Mouse (Mus musculus) layer of hippocampus, postnatal 14 days (tissue): ENCODE data around the gene Itga7. TPM values are rescaled to one million over a fixed set of nuclear protein-coding genes. Genes with fewer than 3 reads are reported as not detected.

Source experiments
- DNase-seq, 2 experiments: peaks; one replicate each; pipeline ENCODE4 v3.0.0; 2021 to 2022; ENCODE audit warnings: low spot score in 2 of 2, mixed read lengths in 1 of 2
- long read RNA-seq, 2 experiments: library from polyadenylated mRNA; stranded (forward); transcript quantifications; one replicate each; pipeline ENCODE4 v2.0.0; 2021
- total RNA-seq, 2 experiments: library from RNA; stranded (reverse); gene quantifications; 2 replicates each; pipeline ENCODE4 v1.2.3; 2021

The Itga7 gene
- total RNA-seq: 10 to 100 TPM; 28.1 to 28.5 TPM
- long read RNA-seq, experiment 1, full-length matches to known transcripts: 5 of 20 reads
- long read RNA-seq, experiment 1, partial matches to known transcripts: 8 of 20 reads
- long read RNA-seq, experiment 1, other reads (novel, unspliced or antisense): 7 of 20 reads
- long read RNA-seq, experiment 2, full-length matches to known transcripts: 6 of 16 reads
- long read RNA-seq, experiment 2, partial matches to known transcripts: 6 of 16 reads
- long read RNA-seq, experiment 2, other reads (novel, unspliced or antisense): 4 of 16 reads

DNA sequence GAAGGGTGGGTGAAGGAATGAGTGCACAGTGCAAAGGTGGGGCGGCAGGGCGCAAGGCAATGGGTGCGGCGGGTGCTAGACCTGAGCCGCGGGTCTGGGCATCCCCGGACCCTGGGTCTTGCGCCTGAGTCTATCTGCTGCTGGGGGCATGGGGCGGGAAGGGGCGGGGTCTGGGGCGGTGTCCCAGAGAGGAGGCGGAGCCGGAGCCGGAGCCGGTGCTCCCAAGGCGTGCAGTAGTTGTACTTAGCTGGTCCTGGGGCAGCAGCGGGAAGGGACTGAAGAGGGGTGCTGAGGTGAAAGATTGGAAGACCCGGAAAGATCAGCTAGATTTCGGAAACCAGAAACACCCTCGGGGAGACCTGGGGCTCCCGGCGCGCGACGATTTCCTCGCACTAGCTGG is at the start of gene Itga7:
TSS of gene Itga7 (plus strand) at position 245 of the 400 bp plus-strand sequence.
- DNase-seq: no peak

DNA sequence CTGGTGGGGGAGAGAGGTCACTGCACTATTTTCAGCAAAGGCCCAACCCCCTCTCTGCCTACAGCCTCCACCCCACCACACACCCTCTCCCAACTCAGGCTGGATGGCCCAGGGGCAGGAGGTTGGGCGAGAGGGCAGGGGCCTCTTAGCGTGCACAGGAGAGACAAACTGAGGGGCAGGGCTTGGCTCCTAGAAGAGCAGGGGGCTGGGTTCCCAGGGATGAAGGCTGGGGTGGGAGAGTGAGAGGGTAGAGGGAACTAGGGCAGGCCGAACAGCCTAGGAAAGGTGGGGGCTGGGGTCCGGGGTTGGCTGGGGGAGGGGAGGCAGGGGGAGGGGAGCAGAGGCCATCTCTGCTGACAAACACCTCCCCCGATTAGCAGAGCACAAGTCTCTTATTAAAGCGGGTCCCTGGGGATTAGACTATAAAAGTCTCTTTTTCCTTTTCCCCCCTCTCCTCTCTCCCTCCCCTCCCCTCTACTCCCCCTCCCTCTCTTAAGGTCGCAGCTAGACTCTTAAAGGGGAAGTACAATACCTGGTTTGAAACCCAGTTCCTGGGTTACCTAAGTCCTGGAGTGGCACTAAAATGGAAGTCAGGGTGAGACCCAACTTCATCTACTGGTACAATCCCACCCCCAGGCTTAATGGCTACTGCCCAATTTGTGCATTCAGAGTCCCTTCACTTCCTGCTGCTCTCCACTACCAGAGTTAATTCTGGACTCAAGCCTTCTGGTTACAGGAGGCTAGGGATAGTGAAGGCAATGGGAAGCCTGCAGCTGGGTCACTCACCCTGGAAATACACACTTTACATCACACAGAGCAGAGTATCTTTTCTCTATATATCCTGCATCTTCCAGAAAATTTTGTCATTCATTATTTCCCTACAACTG is 44.4 kb upstream of the Itga7 start:
- DNase-seq: no peak

DNA sequence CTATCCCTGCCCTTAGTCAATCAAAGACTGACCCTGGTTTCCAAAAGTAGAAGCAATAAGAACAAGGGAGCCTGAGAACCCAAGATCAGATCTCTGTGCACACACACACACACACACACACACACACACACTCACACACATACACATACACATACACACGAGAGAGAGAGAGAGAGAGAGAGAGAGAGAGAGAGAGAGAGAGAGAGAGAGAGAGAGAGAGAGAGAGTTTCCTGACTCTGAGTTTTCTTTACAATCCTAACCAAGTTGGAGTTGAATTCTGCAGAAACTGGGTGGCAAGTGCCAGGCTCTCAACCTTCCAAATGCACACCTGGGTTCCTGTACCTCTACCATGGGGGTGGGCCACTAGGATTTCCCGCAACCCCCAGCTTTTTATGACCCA is 43.8 kb upstream of the Itga7 start:
- DNase-seq: no peak

DNA sequence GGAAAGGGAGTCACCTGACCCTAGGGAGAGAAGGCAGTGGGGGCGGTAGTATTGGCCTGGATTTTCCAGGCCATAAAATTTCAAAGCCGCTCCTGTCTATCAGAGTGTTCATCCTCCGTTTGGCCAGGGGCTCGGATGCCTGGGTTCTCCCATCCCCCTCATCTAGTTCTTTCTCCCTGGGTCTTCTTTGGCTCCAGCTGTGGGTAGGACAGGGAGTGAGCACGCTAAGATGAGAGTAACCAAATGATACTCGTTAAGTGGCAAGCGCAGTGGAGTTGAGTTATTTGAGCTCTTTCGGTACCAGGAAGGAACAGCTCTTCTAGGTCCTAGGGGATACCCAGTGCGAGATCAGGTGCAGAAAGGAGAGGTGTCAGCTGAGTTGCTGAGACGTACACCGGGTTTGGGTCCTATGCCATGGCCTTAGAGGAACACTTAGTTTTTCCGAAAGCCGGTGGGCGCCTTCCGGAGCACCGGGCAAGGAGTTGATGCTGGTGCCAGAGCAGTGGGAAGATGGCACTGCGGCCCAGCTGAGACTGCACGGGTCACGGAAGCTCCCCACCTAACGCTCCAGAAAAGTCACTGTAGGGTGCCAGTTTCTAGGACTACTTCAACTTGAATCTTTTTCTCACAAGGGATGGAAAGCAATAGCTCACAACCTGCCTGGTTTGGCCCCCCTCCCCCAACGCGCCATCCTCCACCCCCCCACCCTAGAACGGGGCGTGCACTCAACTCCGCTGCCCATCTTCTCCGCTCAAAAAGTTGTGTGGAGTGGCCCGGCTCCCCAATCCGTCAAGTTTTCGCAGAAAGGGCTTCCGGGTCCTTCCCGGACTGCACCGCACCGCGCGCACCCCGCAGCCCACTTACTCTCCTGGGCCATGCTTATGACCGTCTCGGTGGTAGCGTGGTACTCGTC is 43.0 kb upstream of the Itga7 start:
- no peak for DNase-seq

DNA sequence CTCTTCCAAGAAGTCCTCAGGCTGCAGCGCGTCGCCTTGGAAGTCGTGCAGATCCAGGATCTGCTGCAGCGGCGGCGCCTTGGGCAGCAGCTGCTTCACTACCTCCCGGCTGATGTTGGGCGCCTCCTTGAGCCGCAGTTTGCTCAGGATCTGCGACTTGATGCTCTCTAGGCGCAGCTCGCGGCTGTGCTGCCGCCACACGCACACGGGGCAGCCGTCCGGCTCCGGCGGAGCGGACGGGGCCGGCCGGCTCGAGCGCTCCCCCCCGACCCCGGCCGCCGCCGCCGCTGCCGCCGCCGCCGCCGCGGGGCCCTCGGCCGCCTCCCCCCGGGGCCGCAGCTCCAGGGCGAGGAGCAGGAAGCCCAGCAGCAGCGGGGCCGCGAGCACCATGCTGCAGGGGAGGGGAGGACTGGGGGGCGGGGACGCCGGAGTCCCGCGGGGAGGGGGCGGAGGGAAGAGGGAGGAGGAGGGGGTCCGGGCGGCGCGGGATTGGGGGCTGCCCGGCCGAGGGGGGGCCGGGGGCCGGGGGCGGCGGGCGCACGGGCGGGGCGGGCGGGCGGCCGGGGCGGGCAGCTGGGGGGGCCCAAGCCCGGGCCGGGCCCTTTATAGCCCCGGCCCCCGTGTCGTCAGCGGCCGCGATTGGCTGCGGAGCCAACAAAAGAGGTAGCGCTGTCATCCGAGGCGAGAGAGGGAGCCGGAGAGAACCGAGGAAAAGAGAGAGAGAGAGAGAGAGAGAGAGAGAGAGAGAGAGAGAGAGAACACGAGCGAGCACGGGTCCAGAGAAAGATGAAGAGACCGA is 42.1 kb upstream of the Itga7 start, which contains the start of gene Gdf11:
TSS of gene Gdf11 (minus strand) at position 423 of the 799 bp plus-strand sequence.
- DNase-seq: peak; percentile 64 to 75

DNA sequence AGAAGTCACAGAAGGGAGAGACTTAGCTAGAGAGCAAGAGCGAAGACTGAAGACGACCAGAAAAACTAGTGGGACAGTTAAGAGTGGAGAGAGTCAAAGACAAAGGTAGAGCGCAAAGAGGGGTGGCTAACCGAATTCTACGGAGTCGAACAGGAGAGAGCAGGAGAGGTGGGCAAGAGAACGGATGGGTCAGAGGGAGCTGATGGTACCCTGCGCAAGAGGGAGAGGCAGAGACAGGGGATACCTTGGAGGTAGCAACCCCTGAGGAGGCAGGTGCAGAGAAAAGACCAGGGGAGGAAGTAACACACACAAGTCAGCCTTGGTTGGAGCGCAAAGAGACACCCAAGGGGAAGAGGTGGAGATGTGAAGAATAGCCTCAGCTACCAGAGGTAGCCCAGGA is 41.4 kb upstream of the Itga7 start:
- DNase-seq: no peak

DNA sequence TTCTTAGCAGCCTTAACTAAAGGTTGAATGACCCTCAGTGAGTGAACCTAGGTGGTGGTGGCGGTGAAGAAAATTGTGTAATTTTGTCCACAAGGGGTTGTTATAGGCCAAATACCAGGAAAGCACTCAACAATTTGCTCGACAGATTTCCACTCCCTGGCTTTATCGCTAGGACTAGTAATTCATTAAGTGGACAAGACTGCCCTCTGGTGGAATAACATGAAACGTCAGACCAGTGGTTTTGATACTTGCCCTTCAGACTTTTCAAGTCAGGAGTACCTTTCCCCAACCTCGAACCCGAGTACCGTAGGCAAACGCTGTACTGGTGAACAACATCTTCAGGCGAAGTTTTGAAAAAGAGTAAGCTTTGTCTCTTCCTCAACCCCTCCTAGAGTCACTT is 38.2 kb upstream of the Itga7 start:
- peak; percentile 84 to 94 for DNase-seq

DNA sequence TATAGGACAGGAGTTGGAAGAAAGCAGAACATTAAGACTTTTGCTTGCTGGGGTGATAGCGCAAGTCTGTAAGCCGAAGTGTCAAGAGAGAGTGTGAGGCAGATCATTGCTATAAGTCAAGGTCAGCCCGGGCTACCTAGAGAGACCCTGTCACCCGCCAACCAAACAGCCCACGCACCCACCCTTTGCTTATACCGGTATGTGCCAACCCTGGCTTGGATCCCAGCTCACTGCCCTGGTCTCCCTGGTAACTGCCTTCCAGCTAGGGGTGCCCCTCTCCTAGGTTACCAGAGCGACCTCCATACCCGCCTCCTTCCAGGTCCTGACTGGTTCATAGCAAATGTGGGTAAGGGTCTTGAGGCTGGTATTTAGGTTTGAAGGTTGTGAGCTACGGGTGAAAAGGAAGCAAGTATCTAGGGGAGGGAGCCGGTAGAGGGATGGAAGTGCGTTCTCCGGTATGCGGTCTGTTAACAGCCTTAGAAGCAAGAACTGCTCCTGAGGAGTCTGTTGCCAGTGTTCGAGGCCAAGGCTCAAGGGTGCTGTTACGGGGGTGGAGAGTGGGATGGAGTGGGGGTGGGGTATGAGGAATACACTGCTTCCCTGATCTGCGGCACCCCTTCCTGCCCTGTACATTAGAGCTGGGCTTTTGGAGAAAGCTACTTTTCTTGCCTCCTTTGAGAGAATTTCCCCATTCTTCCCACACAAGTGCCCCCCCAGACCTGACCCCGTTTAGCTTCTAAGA is 37.5 kb upstream of the Itga7 start:
- peak; percentile 64 to 80 for DNase-seq

DNA sequence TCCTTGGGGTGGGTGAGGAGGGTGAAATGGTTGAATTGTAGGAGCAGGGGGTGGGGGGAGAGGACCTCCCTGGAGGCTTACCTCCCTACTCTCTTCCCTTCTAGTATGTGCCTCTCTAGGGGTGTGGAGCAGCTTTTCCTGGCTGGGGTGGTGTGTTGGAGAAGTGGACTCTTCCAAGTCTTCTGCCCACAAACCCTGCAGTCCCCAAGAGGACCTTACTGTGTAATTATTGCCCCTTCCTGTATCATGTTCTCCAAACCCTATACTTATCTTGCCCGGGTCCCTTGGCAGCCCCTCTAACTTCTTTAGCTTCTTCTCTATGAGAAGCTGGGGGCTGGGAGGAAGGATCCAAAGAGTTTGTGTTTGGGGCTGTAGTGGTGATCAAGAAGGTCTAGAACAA is 36.8 kb upstream of the Itga7 start:
- DNase-seq: no peak

DNA sequence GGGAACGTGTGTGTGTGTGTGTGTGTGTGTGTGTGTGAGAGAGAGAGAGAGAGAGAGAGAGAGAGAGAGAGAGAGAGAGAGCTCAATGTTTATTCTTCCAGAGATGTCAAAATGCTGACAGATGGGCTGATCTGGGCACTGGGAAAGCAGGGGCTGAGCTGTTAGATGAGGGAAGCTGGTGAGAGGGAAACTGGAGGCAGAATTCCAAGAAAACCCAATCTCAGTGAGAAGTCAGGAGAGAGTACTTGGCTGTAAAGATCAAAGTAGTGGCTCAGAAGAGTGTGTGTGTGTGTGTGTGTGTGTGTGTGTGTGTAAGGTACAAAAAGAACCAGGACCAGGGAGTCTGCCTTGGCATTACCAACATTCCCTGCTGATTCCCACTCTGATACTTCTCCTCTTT is 36.1 kb upstream of the Itga7 start:
- DNase-seq: peak in 1 of 2 experiments; percentile 62

DNA sequence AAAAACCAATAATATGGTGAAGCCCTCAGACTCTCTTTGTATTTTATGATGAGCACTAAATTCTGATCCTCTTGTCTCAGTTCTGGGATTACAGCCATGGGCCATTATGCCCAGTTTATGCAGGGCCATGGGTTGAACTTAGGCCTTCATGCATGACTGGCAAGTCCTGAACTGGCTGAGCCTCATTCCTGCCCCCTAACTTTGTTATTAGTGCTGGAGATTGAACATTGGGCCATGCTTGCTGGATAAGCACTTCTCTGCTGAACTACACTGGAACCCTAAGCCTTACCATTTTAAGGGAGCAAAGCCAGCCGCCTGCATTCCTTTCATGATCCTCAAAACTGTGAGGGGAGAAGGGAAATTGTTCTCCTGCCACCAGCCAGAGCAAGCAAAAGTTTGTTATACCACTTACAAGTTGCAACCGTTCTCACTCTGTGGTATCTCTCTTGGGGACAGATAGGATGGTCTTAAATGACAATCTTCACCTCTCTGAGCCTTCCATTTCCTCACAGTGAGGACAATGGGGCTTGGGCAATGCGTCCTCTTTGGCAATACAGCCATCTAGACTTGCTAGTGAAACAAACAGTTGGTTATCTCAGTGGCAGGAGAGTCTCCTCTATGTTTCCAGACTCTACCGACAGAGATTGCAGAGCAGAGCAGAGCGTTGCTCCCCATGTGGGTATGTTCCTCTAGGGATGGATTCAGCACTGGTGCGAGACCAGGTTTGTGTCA is 33.7 kb upstream of the Itga7 start:
- DNase-seq: no peak

DNA sequence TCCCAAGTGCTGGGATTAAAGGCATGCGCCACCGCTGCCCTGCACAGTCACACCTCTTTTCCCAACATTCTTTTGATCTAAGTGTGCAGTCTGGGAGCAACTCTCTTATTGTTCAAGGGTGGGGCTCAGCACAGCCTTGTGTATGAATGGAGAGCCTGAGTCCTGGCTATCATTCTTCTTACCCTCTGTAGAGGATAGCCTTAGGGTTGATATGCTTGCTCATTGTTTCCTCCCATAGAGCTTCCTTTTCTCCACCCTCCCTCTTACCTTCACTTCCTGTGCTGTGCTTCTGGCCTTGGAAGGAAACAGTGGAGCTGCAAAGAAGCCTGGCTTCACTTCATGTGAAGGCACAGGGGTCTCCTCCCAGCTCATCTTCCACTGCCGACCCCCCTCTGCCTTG is 32.9 kb upstream of the Itga7 start, which contains the start of gene Cd63:
TSS of gene Cd63 (plus strand) at position 292 of the 400 bp plus-strand sequence.
- no peak for DNase-seq

DNA sequence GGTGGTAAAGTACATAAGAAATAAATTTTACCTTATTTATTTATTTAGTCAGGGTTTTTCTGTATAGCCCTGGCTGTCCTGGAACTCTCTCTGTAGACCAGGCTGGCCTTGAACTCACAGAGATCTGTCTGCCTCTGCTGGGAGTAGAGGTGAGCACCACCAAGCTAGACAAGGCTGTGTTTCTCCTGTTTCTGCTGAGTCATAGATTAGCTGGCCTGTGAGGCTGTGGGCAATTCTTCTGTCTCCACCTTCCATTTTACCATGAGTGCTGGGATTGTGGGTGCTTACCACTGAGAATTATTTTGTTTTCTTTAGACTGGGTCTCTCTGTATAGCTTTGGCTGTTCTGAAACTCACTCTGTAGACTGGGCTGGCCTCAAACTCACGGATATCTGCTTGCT is 32.2 kb upstream of the Itga7 start:
- no peak for DNase-seq

DNA sequence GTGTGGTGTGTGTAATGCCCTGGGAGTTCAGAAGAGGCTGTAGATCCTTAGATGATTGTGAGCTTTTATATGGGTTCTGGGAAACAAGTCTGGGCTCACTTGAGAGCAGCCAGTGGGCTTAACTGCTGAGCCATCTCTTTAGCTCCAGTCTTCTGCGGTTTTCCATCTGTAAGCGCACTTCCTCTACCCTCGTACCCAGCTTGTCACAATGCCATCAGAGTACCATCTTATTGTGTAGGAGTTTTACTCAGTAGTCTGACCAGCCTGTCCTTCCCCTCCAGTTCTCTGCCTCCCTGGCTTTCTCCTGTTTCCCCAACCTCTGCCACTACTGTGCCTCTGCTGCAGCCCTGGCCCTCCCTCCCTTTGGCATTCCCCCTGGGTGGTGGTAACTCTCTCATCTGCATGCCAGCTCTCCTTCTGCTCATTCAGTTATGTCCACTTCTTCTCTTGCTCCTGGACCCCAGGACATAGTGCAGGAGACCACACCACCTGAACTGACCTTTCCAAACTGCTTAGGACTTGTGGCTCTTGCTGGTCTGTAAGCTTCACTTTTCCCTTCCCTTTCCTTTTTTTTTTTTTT is 31.1 kb upstream of the Itga7 start:
- no peak for DNase-seq

DNA sequence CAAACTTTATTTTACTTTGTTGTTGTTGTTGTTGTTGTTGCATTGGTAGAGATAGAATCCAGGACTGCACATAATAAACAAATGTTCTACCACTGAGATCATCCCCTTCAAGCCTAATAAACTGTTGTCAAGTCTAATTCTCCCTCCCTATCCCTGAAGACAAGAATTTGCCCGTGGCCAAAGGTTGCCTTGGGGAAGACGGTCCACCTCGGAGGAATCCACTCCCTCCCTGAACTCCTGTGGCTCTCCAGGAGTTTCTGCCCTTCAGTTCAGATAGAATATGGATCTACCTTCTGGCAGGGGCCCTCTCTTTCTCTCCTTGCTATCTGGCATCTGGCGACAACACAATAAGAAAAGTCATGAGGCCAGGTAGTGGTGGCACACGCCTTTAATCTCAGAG is 28.8 kb upstream of the Itga7 start:
- DNase-seq: no peak

DNA sequence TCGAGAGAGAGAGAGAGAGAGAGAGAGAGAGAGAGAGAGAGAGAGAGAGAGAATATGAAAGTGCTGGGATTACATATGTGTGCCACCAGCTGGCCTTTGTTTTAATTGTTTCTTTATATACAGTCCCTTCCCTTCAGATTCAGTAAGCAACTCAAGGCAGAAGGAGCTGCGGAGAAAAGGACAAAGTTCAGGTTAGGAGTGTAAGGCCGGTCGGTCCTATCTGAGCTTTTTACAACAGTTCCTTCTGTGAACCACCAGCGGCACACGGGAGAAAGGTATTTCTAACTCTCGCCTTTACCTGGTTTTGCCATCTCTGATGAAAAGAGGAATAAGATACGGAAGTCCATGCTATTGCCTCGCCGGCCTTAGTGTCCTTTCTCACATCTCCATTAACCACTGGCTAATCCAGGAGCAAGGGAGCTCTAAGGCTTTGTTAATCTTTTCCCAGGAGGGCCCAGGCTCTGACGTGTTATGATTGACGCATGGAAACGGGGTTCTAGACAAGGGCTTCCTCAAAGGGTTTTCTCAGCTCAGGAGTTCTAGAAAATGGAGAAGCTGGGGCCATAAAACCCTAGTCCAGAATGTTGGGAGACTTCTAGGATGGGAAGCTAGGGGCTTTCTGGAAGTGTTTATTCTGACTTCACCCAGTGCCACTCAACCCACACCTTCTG is 24.7 kb upstream of the Itga7 start:
- no peak for DNase-seq

DNA sequence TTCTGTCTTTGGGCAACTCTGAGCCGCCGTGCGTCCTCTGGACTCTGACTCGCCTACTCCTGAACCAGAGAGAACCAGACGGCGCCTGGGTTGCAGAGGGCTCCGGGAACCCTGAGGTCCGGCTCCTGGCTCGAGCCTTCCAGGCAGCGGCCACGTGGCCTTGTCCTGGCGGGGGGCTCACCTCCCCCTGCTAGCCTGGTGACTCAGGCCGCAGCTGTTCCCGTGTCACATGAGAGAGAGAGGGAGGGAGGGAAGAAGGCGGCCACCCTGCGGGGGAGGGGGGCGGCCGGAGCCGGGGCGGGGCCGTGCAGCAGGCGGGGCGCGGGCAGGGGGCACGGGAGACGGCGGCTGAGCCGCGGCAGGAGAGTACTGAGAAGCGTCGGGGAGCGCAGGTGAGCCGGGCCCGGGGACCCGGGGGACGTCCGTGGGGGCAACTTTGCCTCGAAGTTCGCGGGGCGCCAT is 24.0 kb upstream of the Itga7 start:
- DNase-seq: peak; percentile 63 to 71
